Mouse (Mus musculus) hindbrain, postnatal 0 days (tissue): ENCODE data around the gene Ppm1f. TPM values are rescaled to one million over a fixed set of nuclear protein-coding genes. Genes with fewer than 3 reads are reported as not detected.

Experiments
- ATAC-seq: fragments of 200-750 bp; cut with Nextera tagmentation; 2 replicates; pipeline ENCODE4 v1.8.0; 2017; ENCODE audit warnings: mild to moderate bottlenecking, moderate TSS enrichment, moderate library complexity
- DNase-seq: peaks from one replicate; pipeline ENCODE4 v3.0.0-alpha.2; 2015; ENCODE audit warnings: low spot score
- H3K27ac ChIP-seq: fragments of 300-500 bp; sonication (generic); 2 replicates; pipeline ENCODE4 v1.5.1; 2014; ENCODE audit warnings: mild to moderate bottlenecking
- H3K27me3 ChIP-seq: fragments of 300-500 bp; sonication (generic); 2 replicates; pipeline ENCODE4 v1.6.1; 2014; ENCODE audit warnings: low read length, mixed read lengths; ENCODE audit not compliant: insufficient read depth
- H3K36me3 ChIP-seq: fragments of 300-500 bp; sonication (generic); 2 replicates; pipeline ENCODE4 v1.6.1; 2014; ENCODE audit warnings: low read length, mixed read lengths; ENCODE audit not compliant: insufficient read depth
- H3K4me1 ChIP-seq: fragments of 300-500 bp; sonication (generic); 2 replicates; pipeline ENCODE4 v1.6.1; 2014; ENCODE audit warnings: antibody characterized with exemption, low read length, mixed read lengths; ENCODE audit not compliant: insufficient read depth
- H3K4me2 ChIP-seq: fragments of 300-500 bp; sonication (generic); 2 replicates; pipeline ENCODE4 v1.6.1; 2014; ENCODE audit warnings: low read depth, mild to moderate bottlenecking, low read length, moderate library complexity, mixed read lengths
- H3K4me3 ChIP-seq: fragments of 300-500 bp; sonication (generic); 2 replicates; pipeline ENCODE4 v1.5.1; 2014; ENCODE audit warnings: low read length
- H3K9ac ChIP-seq: fragments of 300-500 bp; sonication (generic); replicated peaks from 2 replicates; pipeline ENCODE4 v1.6.1; 2014; ENCODE audit warnings: mild to moderate bottlenecking, low read length, moderate library complexity, mixed read lengths
- H3K9me3 ChIP-seq: fragments of 300-500 bp; sonication (generic); 2 replicates; pipeline ENCODE4 v1.6.1; 2016; ENCODE audit warnings: low read length, mixed read lengths
- CTCF ChIP-seq: IDR thresholded peaks from 2 replicates; pipeline ENCODE4 v1.5.1; 2016; ENCODE audit warnings: antibody characterized with exemption, control low read depth, low read depth
- WGBS: fragments of 180-500 bp; shearing (Covaris S2); extraction: QIAGEN DNeasy Blood & Tissue Kit; methylation state at CpG from one replicate; pipeline ENCODE4 v1.1.7; 2014; 5-methylcytosine and 5-hydroxymethylcytosine counted together
- polyA plus RNA-seq: library from polyadenylated mRNA; unstranded; fragments of >200 nt; fragmentation: Nextera tagmentation; extraction: Ambion mirVana; gene quantifications from 2 replicates; pipeline ENCODE4 v1.2.1, GENCODE M21; 2015
- total RNA-seq: library from RNA; depleted of rRNA; stranded (reverse); fragments of >200 nt; gene quantifications from 2 replicates; pipeline ENCODE4 v1.2.3, GENCODE M21; 2014

Gene Ppm1f
- total and polyA plus RNA-seq, 2 experiments from 2014 or later = 12.6 to 37.9 TPM

DNA sequence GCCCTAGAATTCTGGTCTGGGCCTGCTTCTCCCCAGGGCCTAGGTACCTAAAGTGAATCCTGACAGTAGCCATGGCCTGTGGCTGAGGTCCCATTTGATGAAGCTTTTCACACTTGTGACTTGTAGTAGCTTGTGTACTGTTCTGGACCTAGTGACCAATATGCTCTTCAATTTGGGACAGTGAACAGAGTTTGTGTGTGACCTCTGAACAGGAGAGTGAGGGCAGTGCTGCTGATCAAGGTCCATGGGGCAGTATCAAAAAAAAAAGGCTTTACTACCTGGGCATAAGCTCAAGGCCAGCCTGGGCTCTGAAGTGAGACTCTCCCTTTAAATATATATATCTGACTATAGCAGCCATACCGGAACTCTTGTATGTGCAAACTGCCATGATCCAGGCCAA is 7.9 kb upstream of the Ppm1f start:
- no peaks in the 10 kb centered on the region for H3K9me3 ChIP-seq
- no peak for DNase-seq
- no peak overlapping the region for H3K4me3 ChIP-seq
- no peak for TF ChIP-seq CTCF
- no peaks in the 10 kb centered on the region for H3K27me3 ChIP-seq
- H3K27ac ChIP-seq = no peak overlapping the region
- 96% methylated on average over 1 of the region's 1 CpGs for WGBS
- no peak for ATAC-seq
- no peaks in the 10 kb centered on the region for H3K4me1 ChIP-seq
- H3K9ac ChIP-seq = no peak overlapping the region
- H3K4me2 ChIP-seq = no peak overlapping the region
- H3K36me3 ChIP-seq = peaks cover 92% of the 10 kb centered on the region

DNA sequence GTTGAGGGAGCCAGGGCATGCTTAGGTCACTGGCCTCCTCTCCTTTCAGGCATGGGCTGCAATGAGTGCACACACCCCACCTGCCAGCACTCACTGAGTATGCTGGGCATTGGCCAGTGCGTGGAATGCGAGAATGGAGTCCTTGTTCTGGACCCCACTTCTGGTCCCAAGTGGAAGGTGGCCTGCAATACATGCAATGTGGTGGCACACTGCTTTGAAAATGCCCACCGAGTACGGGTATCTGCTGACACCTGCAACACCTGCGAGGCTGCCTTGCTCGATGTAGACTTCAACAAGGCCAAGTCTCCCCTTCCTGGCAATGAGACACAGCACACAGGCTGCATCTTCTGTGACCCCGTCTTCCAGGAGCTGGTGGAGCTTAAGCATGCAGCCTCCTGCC is 3.9 kb upstream of the Ppm1f start:
- H3K4me1 ChIP-seq = no peaks in the 10 kb centered on the region
- no peak overlapping the region for H3K4me2 ChIP-seq
- TF ChIP-seq CTCF = no peak
- peaks cover 51% of the 10 kb centered on the region for H3K36me3 ChIP-seq
- DNase-seq (no peak), ATAC-seq (no peak)
- H3K27me3 ChIP-seq = no peaks in the 10 kb centered on the region
- 92% methylated on average over 7 of the region's 7 CpGs for WGBS
- H3K27ac ChIP-seq = no peak overlapping the region
- H3K9me3 ChIP-seq = no peaks in the 10 kb centered on the region
- H3K9ac ChIP-seq = no peak overlapping the region
- H3K4me3 ChIP-seq = no peak overlapping the region

DNA sequence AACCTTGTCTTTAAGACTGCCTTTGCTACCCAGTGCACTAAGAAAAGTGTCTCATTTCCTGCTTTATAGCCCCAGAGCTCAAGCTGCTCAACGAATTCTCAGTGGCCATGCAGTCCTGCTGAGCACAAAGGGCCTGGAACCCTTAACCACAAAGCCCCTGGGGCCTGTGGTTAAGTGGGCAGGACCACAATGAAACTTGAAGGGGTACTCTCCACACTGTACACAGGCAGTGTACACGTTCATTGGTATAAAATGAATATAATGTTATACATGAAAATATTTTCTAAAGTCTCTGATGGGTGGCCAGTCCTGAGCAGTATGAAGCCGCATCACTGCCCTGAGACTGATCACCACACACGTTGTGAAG is 271 bp upstream of the Ppm1f start:
- Histone ChIP-seq H3K9ac (peak overlapping the region; percentile 79; the same call in 1 of the 2 replicates), H3K9me3 (no peaks in the 10 kb centered on the region), H3K4me2 (peak overlapping the region; percentile 78), H3K36me3 (peaks cover 17% of the 10 kb centered on the region), H3K27me3 (no peaks in the 10 kb centered on the region), H3K4me3 (peak overlapping the region; percentile 66; the same call in 1 of the 2 replicates), H3K27ac (peak overlapping the region; percentile 84; the same call in 1 of the 2 replicates), H3K4me1 (peaks cover 6% of the 10 kb centered on the region; the same call in 1 of the 2 replicates)
- DNase-seq (no peak), ATAC-seq (no peak; the same call in 1 of the 2 replicates)
- no peak for TF ChIP-seq CTCF
- whole genome bisulfite sequencing = 20% methylated on average over 4 of the region's 4 CpGs

DNA sequence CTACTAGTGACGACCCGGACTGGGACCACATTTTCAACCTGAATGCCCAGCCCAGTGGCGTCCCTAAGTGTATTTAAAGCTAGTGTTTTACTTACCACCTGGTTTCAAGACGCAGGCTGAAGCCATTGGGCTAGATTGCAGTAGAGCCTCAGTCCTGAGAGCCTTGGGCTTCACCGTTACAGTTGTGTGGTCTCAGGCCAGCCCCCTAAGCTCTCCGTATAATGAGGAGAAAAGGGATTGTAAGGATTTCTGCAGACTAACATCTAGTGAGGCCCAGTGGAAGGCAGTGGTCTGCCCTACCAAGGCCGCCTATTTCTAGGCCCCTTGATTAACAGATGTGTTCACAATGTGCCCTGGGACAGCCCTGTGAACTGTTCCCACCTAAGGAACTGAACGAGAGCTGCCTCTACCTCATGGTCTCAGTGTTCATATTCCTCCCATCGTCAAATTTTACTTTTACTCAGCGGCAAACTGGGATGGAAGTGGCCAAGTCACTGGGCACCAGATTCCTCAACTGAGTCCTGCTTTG is 851 bp downstream of the Ppm1f start:
- 25% methylated on average over 10 of the region's 10 CpGs for WGBS
- Histone ChIP-seq H3K4me1 (peaks cover 6% of the 10 kb centered on the region; the same call in 1 of the 2 replicates), H3K27ac (peak overlapping the region; percentile 84), H3K4me2 (peak overlapping the region; percentile 78), H3K36me3 (peaks cover 10% of the 10 kb centered on the region), H3K9ac (peak overlapping the region; percentile 79), H3K27me3 (no peaks in the 10 kb centered on the region), H3K9me3 (no peaks in the 10 kb centered on the region), H3K4me3 (peak overlapping the region; percentile 66)
- ATAC-seq (peak; percentile 10; the same call in 1 of the 2 replicates), DNase-seq (peak; percentile 11)
- no peak for TF ChIP-seq CTCF

DNA sequence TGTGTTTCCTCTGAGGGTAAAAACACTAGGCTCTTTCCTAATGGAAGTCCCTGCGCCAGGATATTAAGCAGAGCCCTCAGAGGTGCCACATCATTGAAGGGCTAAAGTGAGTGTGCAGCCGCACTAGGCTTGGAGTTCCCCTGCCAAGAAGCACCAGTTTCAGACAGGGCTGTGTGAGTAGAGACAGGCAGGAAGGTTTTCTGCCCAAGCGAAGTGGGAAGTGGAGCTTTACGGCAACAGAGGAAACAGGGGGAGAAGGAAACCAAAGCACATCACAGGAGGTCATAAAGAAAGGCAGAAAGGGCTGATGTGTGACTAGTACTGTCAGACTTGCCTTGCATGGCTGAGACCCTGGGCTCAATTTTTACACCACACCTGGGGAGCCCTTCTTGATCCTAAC is 6.1 kb downstream of the Ppm1f start:
- Histone ChIP-seq H3K27ac (no peak overlapping the region), H3K36me3 (peaks cover 29% of the 10 kb centered on the region), H3K9ac (no peak overlapping the region), H3K27me3 (no peaks in the 10 kb centered on the region), H3K4me2 (no peak overlapping the region), H3K4me1 (peaks cover 6% of the 10 kb centered on the region; the same call in 1 of the 2 replicates), H3K9me3 (no peaks in the 10 kb centered on the region), H3K4me3 (no peak overlapping the region)
- WGBS = 89% methylated on average over 4 of the region's 4 CpGs
- ATAC-seq (no peak), DNase-seq (no peak)
- no peak for TF ChIP-seq CTCF

DNA sequence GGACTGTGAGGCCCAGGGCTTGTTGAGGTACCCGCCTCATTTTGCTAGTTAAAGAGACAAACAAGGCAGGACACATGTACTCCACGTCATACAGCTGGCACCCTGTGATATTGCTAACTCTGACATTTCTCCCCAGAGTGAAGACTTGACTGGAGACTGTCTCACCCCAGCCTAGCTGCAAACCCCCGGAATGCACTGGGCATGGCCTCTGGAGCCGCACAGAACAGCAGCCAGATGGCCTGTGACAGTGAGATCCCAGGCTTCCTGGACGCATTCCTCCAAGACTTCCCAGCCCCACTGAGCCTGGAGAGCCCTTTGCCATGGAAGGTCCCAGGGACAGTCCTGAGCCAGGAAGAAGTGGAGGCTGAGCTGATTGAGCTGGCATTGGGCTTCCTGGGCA is 6.9 kb downstream of the Ppm1f start:
- no peaks in the 10 kb centered on the region for H3K4me1 ChIP-seq
- H3K36me3 ChIP-seq = peaks cover 29% of the 10 kb centered on the region
- WGBS = 83% methylated on average over 5 of the region's 5 CpGs
- DNase-seq = no peak
- ATAC-seq = no peak
- no peak overlapping the region for H3K4me3 ChIP-seq
- TF ChIP-seq CTCF = no peak
- H3K9me3 ChIP-seq = no peaks in the 10 kb centered on the region
- H3K4me2 ChIP-seq = no peak overlapping the region
- H3K27ac ChIP-seq = no peak overlapping the region
- no peak overlapping the region for H3K9ac ChIP-seq
- no peaks in the 10 kb centered on the region for H3K27me3 ChIP-seq

DNA sequence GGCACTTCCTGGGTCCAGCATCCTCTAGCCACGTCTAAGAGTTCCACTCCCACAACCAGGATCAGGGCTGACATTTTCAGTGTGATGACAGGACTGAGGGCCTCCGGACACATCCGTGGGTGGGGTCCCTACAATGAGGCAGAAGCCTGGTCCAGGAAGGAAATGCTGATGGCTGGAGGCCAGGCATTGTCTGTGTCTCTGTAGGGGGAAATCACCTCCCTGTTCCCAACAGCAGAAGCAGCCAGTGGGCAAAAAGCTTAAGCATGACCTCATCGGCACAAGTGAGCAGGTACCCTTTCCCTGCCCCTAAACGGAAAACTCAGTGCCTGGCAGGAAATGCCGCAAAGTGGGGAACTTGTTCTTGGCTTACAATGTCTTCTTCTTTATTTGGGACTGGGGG is 11.5 kb downstream of the Ppm1f start:
- Histone ChIP-seq H3K27ac (no peak overlapping the region), H3K9ac (no peak overlapping the region)
- TF ChIP-seq CTCF = no peak

More for the DNA sequence above, 11.5 kb downstream of the Ppm1f start:
- WGBS = 70% methylated on average over 6 of the region's 6 CpGs
- H3K4me2 ChIP-seq = no peak overlapping the region
- H3K9me3 ChIP-seq = no peaks in the 10 kb centered on the region
- H3K4me1 ChIP-seq = no peaks in the 10 kb centered on the region
- no peak for DNase-seq
- H3K4me3 ChIP-seq = no peak overlapping the region
- no peaks in the 10 kb centered on the region for H3K27me3 ChIP-seq
- ATAC-seq = no peak
- H3K36me3 ChIP-seq = peaks cover 49% of the 10 kb centered on the region
